Mouse (Mus musculus) C2C12 (cell line): ENCODE results near the gene Slit3.

ENCODE experiments used
- CEBPB ChIP-seq: IDR thresholded peaks from one replicate; pipeline ENCODE4 v1.6.1; 2011; ENCODE audit warnings: low read depth, mild to moderate bottlenecking, control low read depth, moderate library complexity
- CTCF ChIP-seq: IDR thresholded peaks from one replicate; pipeline ENCODE4 v1.5.1; 2011; ENCODE audit not compliant: control insufficient read depth, insufficient read depth, insufficient read length
- FOSL1 ChIP-seq: IDR thresholded peaks from one replicate; pipeline ENCODE4 v1.8.0; 2011; ENCODE audit warnings: mild to moderate bottlenecking, low read length; ENCODE audit not compliant: poor library complexity, insufficient read depth, severe bottlenecking
- MAX ChIP-seq: IDR thresholded peaks from one replicate; pipeline ENCODE4 v1.6.1; 2011; ENCODE audit warnings: mild to moderate bottlenecking, control low read depth
- MYOD1 ChIP-seq: IDR thresholded peaks from one replicate; pipeline ENCODE4 v1.6.1; 2011; ENCODE audit warnings: low read depth; ENCODE audit not compliant: control insufficient read depth, insufficient read length
- MYOG ChIP-seq: IDR thresholded peaks from one replicate; pipeline ENCODE4 v1.6.1; 2011; ENCODE audit not compliant: control insufficient read depth, insufficient read length; ENCODE audit errors: extremely low read depth
- USF1 ChIP-seq: IDR thresholded peaks from one replicate; pipeline ENCODE4 v1.6.1; 2011; ENCODE audit warnings: low read depth, mild to moderate bottlenecking, control low read depth, moderate library complexity

- TF ChIP-seq CTCF (no peak), FOSL1 (no peak), MYOD1 (no peak), MAX (no peak), USF1 (no peak), MYOG (no peak), CEBPB (no peak)
These were observed 517.9 kb downstream of the Slit3 start for GRCm38 (mm10) chr11:35638862-35639384.
